Mouse (Mus musculus): ENCODE data around the gene Cntrob.

Gene Cntrob

DNA sequence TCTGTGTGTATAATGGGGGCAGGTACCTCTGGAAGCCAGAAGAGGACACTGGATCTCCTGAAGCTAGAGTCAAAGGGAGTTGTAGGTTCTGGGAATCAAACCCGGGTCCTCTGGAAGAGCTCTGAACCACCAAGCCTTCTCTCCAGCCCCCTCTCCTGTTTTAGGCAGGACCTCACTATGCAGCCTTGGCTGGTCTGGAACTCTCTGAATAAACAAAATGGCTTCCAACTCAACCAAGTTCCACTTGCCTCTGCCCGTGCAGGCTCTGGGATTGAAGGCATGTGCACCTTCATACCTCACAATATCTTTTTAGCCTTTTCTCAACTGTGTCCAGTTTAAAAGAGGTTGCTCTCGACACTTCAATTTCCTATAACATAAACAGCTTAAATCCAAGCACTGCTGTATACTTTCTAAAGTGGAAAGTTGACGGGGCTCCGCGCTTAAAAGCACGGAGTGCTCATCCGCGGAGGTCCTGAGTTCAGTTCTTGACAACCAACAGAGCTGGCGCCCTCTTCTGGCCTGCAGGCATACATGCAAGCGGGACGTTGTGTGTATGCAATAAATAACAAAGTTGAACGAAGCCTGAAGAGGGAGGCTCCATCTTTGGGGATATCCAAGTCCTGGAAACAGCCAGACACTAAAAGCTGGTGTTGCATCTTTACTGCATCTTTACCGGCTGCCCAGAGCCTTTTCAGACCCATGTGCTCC is 72.3 kb downstream of the Cntrob start:
- in situ Hi-C loops (cut with MboI; ENCODE audit: low sequenced_read_pairs): loop anchor here (5.0 to 10.0 kb wide), 2 partner anchors 59 to 264 kb away; no protein-coding TSS in a partner anchor

DNA sequence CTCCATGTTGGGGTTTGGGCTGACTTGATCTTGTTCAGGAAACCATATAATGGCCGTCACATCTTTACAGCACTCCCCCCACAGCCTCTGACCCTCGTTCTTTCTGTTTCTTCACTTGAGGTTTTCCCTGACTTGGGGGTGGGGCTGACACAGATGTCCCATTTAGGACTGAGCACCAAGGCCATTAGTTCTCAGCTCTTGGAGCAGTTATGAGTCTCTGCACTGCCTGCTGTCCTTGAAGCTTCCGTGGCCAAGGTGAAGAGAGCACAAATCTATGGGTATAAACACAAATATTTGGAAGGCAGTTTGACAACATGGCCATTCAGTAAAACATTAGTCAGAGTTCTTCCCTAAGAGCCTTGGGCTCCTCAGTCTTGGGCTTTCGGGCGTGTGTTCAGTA is 73.5 kb downstream of the Cntrob start:
- in situ Hi-C loops (cut with MboI; ENCODE audit: low sequenced_read_pairs): loop anchor here (5.0 to 10.0 kb wide), 2 partner anchors 58 to 265 kb away; no protein-coding TSS in a partner anchor

All from CH12F3 (cell line).